Mouse (Mus musculus) cerebellum, adult 2 months (tissue): ENCODE data around the gene Mtm1.

Experiments used
- CTCF ChIP-seq: fragments of 200-500 bp; IDR thresholded peaks from 2 replicates; pipeline ENCODE4 v1.5.1; 2011; ENCODE audit warnings: low read depth, mild to moderate bottlenecking, control low read depth, low read length, moderate library complexity, borderline replicate concordance; ENCODE audit not compliant: insufficient read depth
- POLR2A ChIP-seq: fragments of 200-500 bp; IDR thresholded peaks from 2 replicates; pipeline ENCODE4 v1.6.1; 2011; ENCODE audit warnings: low read length, control low read depth, borderline replicate concordance; ENCODE audit not compliant: insufficient read depth

DNA sequence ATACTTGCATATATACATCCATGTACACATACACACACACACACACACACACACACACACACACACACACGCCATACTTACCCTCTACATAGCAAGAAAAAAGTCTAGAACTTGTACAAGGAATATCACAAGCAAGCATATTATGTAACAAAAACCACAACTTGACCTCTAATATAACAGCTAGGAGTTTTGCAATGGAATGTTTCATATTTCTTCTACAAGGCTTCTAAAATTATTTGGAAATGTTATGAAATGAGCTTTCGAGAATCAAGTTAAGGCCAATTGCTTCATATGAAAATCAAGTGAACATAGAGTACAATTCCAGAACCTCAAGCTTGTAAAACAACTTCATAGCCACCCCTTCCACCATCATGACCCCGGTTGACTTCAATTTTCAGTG, 74.9 kb downstream of the Mtm1 start:
- TF ChIP-seq CTCF, result no peak
- no peak for TF ChIP-seq POLR2A
